Comparison of ENCODE assay signal across 33 mouse cellular contexts in the genomic region with DNA sequence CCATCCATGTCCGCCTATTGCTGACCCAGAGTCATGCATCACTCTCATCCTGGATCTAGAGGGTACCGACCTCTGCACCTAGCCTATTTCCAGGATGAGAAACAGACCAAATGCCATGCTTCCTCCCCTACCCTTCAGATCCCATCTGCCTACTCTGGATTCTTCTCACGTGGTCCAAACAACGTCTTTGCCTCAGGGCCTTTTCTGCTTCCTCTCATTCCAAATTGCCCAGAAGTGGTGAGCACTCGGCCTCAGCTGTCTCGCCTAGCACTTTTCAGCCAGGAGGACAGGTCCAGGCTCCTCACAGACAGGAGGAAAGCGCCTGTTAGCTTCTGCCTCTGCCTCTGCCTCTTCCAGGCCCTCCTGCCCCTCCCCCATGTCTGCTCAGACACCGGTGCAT. TPM values are rescaled to one million over a fixed set of nuclear protein-coding genes. Genes with fewer than 3 reads are reported as not detected.
DNase-seq lines count a peak whose midpoint lies in the region; ATAC-seq and TF ChIP-seq lines count a peak whose summit lies in the region.
"Had no signal": no experiment of that assay in that cellular context is flagged by ENCODE, and none has a peak within 500 bp of the region (broad histone marks: within the 10 kb centered on the region; RNA-seq: fewer than 3 reads in every experiment).

No protein-coding gene starts in this region.

- H3K9me3 ChIP-seq in forebrain, embryonic 10.5 days, result no peaks in the 10 kb centered on the region
- H3K9me3 ChIP-seq in forebrain, embryonic 16.5 days (ENCODE audit: control insufficient read depth, low read length), result no peaks in the 10 kb centered on the region
- no peaks in the 10 kb centered on the region for H3K9me3 ChIP-seq in midbrain, embryonic 13.5 days
- H3K9me3 ChIP-seq in midbrain, postnatal 0 days (ENCODE audit: low read length), result no peaks in the 10 kb centered on the region
- H3K9me3 ChIP-seq in hindbrain, embryonic 16.5 days (ENCODE audit: control insufficient read depth, low read length), result no peaks in the 10 kb centered on the region
- H3K9me3 ChIP-seq: embryonic facial prominence, embryonic 12.5 days; G1E; heart, embryonic 13.5 days; limb, embryonic 15.5 days; liver, embryonic 13.5 days; megakaryocyte, embryonic 14.5 days had no signal

- peak overlapping the region; percentile 30; the same call in 1 of the 2 replicates for H3K27ac ChIP-seq in forebrain, embryonic 10.5 days
- H3K27ac ChIP-seq in forebrain, embryonic 16.5 days (ENCODE audit: low read length), result no peak overlapping the region
- no peak overlapping the region for H3K27ac ChIP-seq in midbrain, embryonic 13.5 days
- no peak overlapping the region for H3K27ac ChIP-seq in midbrain, postnatal 0 days (ENCODE audit: low read depth, low read length)
- H3K27ac ChIP-seq in hindbrain, embryonic 16.5 days (ENCODE audit: low read depth, low read length), result no peak overlapping the region
- H3K27ac ChIP-seq: embryonic facial prominence, embryonic 12.5 days; heart, embryonic 13.5 days; layer of hippocampus, adult 2 months; left cerebral cortex, adult 2 months; limb, embryonic 15.5 days; liver, embryonic 13.5 days had no signal

- H3K27me3 ChIP-seq in forebrain, embryonic 10.5 days (ENCODE audit: poor library complexity, severe bottlenecking), result 0 out of 2 replicates have a peak, but pooled peaks cover 9% of the 10 kb centered on the region
- no peaks in the 10 kb centered on the region for H3K27me3 ChIP-seq in forebrain, embryonic 16.5 days (replicated peaks; ENCODE audit: control insufficient read depth, insufficient read depth, low read length)
- H3K27me3 ChIP-seq in midbrain, embryonic 13.5 days, result no peaks in the 10 kb centered on the region
- no peaks in the 10 kb centered on the region for H3K27me3 ChIP-seq in midbrain, postnatal 0 days (ENCODE audit: insufficient read depth, low read length)
- H3K27me3 ChIP-seq in hindbrain, embryonic 16.5 days (replicated peaks; ENCODE audit: control insufficient read depth, insufficient read depth, low read length), result no peaks in the 10 kb centered on the region
- H3K27me3 ChIP-seq: embryonic facial prominence, embryonic 12.5 days; limb, embryonic 15.5 days; liver, embryonic 13.5 days had no signal

- no peaks in the 10 kb centered on the region; the same call in 1 of the 2 replicates for H3K36me3 ChIP-seq in forebrain, embryonic 10.5 days (replicated peaks)
- H3K36me3 ChIP-seq in forebrain, embryonic 16.5 days (ENCODE audit: control insufficient read depth, insufficient read depth), result no peaks in the 10 kb centered on the region
- peaks cover 7% of the 10 kb centered on the region; the same call in 1 of the 2 replicates for H3K36me3 ChIP-seq in midbrain, embryonic 13.5 days
- H3K36me3 ChIP-seq in midbrain, postnatal 0 days (ENCODE audit: insufficient read depth, low read length), result no peaks in the 10 kb centered on the region
- no peaks in the 10 kb centered on the region for H3K36me3 ChIP-seq in hindbrain, embryonic 16.5 days (ENCODE audit: control insufficient read depth, insufficient read depth, low read length)
- H3K36me3 ChIP-seq: embryonic facial prominence, embryonic 12.5 days; G1E; heart, embryonic 13.5 days; limb, embryonic 15.5 days; liver, embryonic 13.5 days had no signal

- no peak overlapping the region for H3K9ac ChIP-seq in forebrain, embryonic 16.5 days (replicated peaks; ENCODE audit: low read depth, low read length)
- H3K9ac ChIP-seq in midbrain, embryonic 13.5 days (replicated peaks), result 0 out of 2 replicates have a peak overlapping the region, but pooled peaks have one; percentile 10
- H3K9ac ChIP-seq in midbrain, postnatal 0 days (replicated peaks; ENCODE audit: low read length, poor library complexity, severe bottlenecking), result no peak overlapping the region
- 0 out of 2 replicates have a peak overlapping the region, but pooled peaks have one; percentile 11 for H3K9ac ChIP-seq in hindbrain, embryonic 16.5 days (ENCODE audit: low read depth, low read length)
- H3K9ac ChIP-seq: embryonic facial prominence, embryonic 12.5 days; heart, embryonic 13.5 days; limb, embryonic 15.5 days; liver, embryonic 13.5 days had no signal

- no peak overlapping the region for H3K4me3 ChIP-seq in forebrain, embryonic 10.5 days
- no peak overlapping the region for H3K4me3 ChIP-seq in forebrain, embryonic 16.5 days (replicated peaks; ENCODE audit: low read length)
- no peak overlapping the region for H3K4me3 ChIP-seq in midbrain, embryonic 13.5 days (replicated peaks)
- H3K4me3 ChIP-seq in midbrain, postnatal 0 days (ENCODE audit: low read depth, low read length), result no peak overlapping the region
- H3K4me3 ChIP-seq in hindbrain, embryonic 16.5 days (ENCODE audit: low read length), result no peak overlapping the region
- H3K4me3 ChIP-seq: embryonic facial prominence, embryonic 12.5 days; heart, embryonic 13.5 days; layer of hippocampus, adult 2 months; left cerebral cortex, adult 2 months; limb, embryonic 15.5 days; liver, embryonic 13.5 days; megakaryocyte, embryonic 14.5 days had no signal

- peaks cover 82% of the 10 kb centered on the region for H3K4me1 ChIP-seq in forebrain, embryonic 10.5 days
- H3K4me1 ChIP-seq in forebrain, embryonic 16.5 days (replicated peaks; ENCODE audit: control insufficient read depth, insufficient read depth, low read length), result peaks cover 32% of the 10 kb centered on the region
- H3K4me1 ChIP-seq in midbrain, embryonic 13.5 days (replicated peaks), result peaks cover 82% of the 10 kb centered on the region
- H3K4me1 ChIP-seq in midbrain, postnatal 0 days (ENCODE audit: insufficient read depth, low read length), result peaks cover 19% of the 10 kb centered on the region; the same call in 1 of the 2 replicates
- peaks cover 58% of the 10 kb centered on the region for H3K4me1 ChIP-seq in hindbrain, embryonic 16.5 days (ENCODE audit: control insufficient read depth, insufficient read depth, low read depth, low read length)
- H3K4me1 ChIP-seq: heart, embryonic 13.5 days; liver, embryonic 13.5 days; megakaryocyte, embryonic 14.5 days had no signal

- no peak for DNase-seq in forebrain, embryonic 10.5 days (ENCODE audit: extremely low spot score, low spot score)
- no peak for DNase-seq in midbrain, postnatal 0 days (ENCODE audit: low spot score)
- no peak for DNase-seq in left cerebral cortex, postnatal 10 days (ENCODE audit: extremely low spot score in 1 of 2, low spot score in 2 of 2)
- DNase-seq in ovary, postnatal 14 days (ENCODE audit: low spot score), result no peak
- DNase-seq: adrenal gland, adult 8-10 months; cerebellum, adult 9-10 months; cerebellum, postnatal 36 days; gastrocnemius, postnatal 10 days; heart, postnatal 10 days; kidney, adult 2 months; kidney, postnatal 36 days; liver, embryonic 13.5 days; lung, adult 18-20 months; lung, postnatal 4 days had no signal

- ATAC-seq in forebrain, embryonic 16.5 days, result no peak
- no peak for ATAC-seq in midbrain, embryonic 13.5 days
- no peak for ATAC-seq in midbrain, postnatal 0 days (ENCODE audit: low FRiP score)
- ATAC-seq in hindbrain, embryonic 16.5 days, result no peak
- ATAC-seq: lung, postnatal 0 days had no signal

- no peak overlapping the region for H3K4me2 ChIP-seq in forebrain, embryonic 16.5 days (ENCODE audit: low read length)
- no peak overlapping the region for H3K4me2 ChIP-seq in midbrain, embryonic 13.5 days (replicated peaks)
- H3K4me2 ChIP-seq in midbrain, postnatal 0 days (ENCODE audit: low read depth, low read length, poor library complexity, severe bottlenecking), result no peak overlapping the region
- H3K4me2 ChIP-seq in hindbrain, embryonic 16.5 days (ENCODE audit: low read length), result no peak overlapping the region
- H3K4me2 ChIP-seq: embryonic facial prominence, embryonic 12.5 days; heart, embryonic 13.5 days; limb, embryonic 15.5 days; liver, embryonic 13.5 days had no signal

- WGBS in forebrain, embryonic 10.5 days, result 61% methylated on average over 8 of the region's 8 CpGs
- WGBS in forebrain, embryonic 16.5 days, result 56% methylated on average over 8 of the region's 8 CpGs
- WGBS in midbrain, embryonic 13.5 days, result 65% methylated on average over 8 of the region's 8 CpGs
- WGBS in midbrain, postnatal 0 days, result 60% methylated on average over 8 of the region's 8 CpGs
- WGBS in hindbrain, embryonic 16.5 days, result 45% methylated on average over 8 of the region's 8 CpGs

- intact Hi-C loops in left cerebral cortex, postnatal 10 days (cut with DNase I), result no loop called here

- no peak for TF ChIP-seq CTCF in midbrain, postnatal 0 days (IDR thresholded peaks at IDR 0.05)

RNA-seq across cellular contexts. Expression of gene Cacng4, which starts 21.0 kb away (rescaled TPM):
- polyA plus RNA-seq in forebrain, embryonic 10.5 days (2016; fragmentation: Nextera tagmentation; extraction: Ambion mirVana), result 6.3 and 7.0 TPM in 2 replicates
- 33.8 and 39.6 TPM in 2 replicates for polyA plus RNA-seq in forebrain, embryonic 16.5 days (2015; fragmentation: Nextera tagmentation; extraction: Ambion mirVana)
- polyA plus RNA-seq in midbrain, embryonic 13.5 days (2015; fragmentation: Nextera tagmentation; extraction: Ambion mirVana), result 40.5 and 41.6 TPM in 2 replicates
- 112 TPM in 2 replicates for total RNA-seq in midbrain, postnatal 0 days (2014; rRNA removed)
- polyA plus RNA-seq in midbrain, postnatal 0 days (2015; fragmentation: Nextera tagmentation; extraction: Ambion mirVana), result 58.4 and 61.7 TPM in 2 replicates
- polyA plus RNA-seq in hindbrain, embryonic 16.5 days (2015; fragmentation: Nextera tagmentation; extraction: Ambion mirVana), result 46.0 and 48.2 TPM in 2 replicates
- total RNA-seq in left cerebral cortex, postnatal 10 days (2021), result 100 to 1,000 TPM in 1 of 2 experiments, 10 to 100 TPM in 1; 92.6 to 105 TPM
- total RNA-seq: heart, adult 8-10 months; hematopoietic stem cell, adult 5-6 weeks; monocyte, adult 5-6 weeks; neutrophil, adult 5-6 weeks had no signal
- polyA plus RNA-seq: G1E had no signal

RNA-seq across cellular contexts. Expression of gene Cacng1, which starts 57.0 kb away (rescaled TPM):
- polyA plus RNA-seq in forebrain, embryonic 10.5 days (2016; fragmentation: Nextera tagmentation; extraction: Ambion mirVana), result 0.16 TPM in 1 of 2 replicates, not detected in the other
- polyA plus RNA-seq in forebrain, embryonic 16.5 days (2015; fragmentation: Nextera tagmentation; extraction: Ambion mirVana), result 0.26 and 0.39 TPM in 2 replicates
- 0.26 and 0.58 TPM in 2 replicates for polyA plus RNA-seq in midbrain, embryonic 13.5 days (2015; fragmentation: Nextera tagmentation; extraction: Ambion mirVana)
- total RNA-seq in midbrain, postnatal 0 days (2014; rRNA removed), result 0.94 and 1.8 TPM in 2 replicates
- 1.1 and 1.2 TPM in 2 replicates for polyA plus RNA-seq in midbrain, postnatal 0 days (2015; fragmentation: Nextera tagmentation; extraction: Ambion mirVana)
- polyA plus RNA-seq in hindbrain, embryonic 16.5 days (2015; fragmentation: Nextera tagmentation; extraction: Ambion mirVana), result 0.29 and 2.4 TPM in 2 replicates
- under 1 TPM; 0.36 to 0.47 TPM for total RNA-seq in left cerebral cortex, postnatal 10 days (2021)
- total RNA-seq: G1E; heart, postnatal 10 days; hematopoietic stem cell, adult 5-6 weeks; layer of hippocampus, adult 2 months; layer of hippocampus, postnatal 14 days; left cerebral cortex, adult 2 months; left cerebral cortex, postnatal 36 days; monocyte, adult 5-6 weeks; neutrophil, adult 5-6 weeks had no signal
- polyA plus RNA-seq: intestine, embryonic 14.5 days; stomach, embryonic 14.5 days had no signal

Comparison
In these comparisons a context has a peak if more than half of its experiments do, and no peak if none do; other contexts are left out.
1. H3K9ac ChIP-seq: peak in midbrain, embryonic 13.5 days (single experiment) and hindbrain, embryonic 16.5 days (single experiment); none in forebrain, embryonic 16.5 days (single experiment) and midbrain, postnatal 0 days (single experiment).